Mouse (Mus musculus) hematopoietic stem cell, adult 5-6 weeks (primary cell): ENCODE data around the gene Magi3. TPM values are rescaled to one million over a fixed set of nuclear protein-coding genes. Genes with fewer than 3 reads are reported as not detected.
A peak's percentile ranks its signal among the peaks of the same experiment; 100 is the strongest.

Experiments used
- ATAC-seq, 2 experiments: fragments of 125-278 bp in 1 of 2; replicated peaks in 1 of 2; 2 replicates each; pipeline ENCODE4 v1.8.0; 2016 to 2017; ENCODE audit warnings: inconsistent platforms in 2 of 2, mild to moderate bottlenecking in 2 of 2, moderate number of reproducible peaks in 2 of 2, low read depth in 1 of 2, moderate TSS enrichment in 1 of 2; ENCODE audit not compliant: low FRiP score in 2 of 2, poor library complexity in 2 of 2, severe bottlenecking in 2 of 2, insufficient read depth in 1 of 2, low TSS enrichment in 1 of 2
- total RNA-seq: library from RNA; stranded (forward); fragments of 172-1452, 232-1000 nt; gene quantifications from 2 replicates; pipeline ENCODE4 v1.2.3, GENCODE M21; 2017

Gene Magi3
- 7.2 and 12.5 TPM in 2 replicates for total RNA-seq

DNA sequence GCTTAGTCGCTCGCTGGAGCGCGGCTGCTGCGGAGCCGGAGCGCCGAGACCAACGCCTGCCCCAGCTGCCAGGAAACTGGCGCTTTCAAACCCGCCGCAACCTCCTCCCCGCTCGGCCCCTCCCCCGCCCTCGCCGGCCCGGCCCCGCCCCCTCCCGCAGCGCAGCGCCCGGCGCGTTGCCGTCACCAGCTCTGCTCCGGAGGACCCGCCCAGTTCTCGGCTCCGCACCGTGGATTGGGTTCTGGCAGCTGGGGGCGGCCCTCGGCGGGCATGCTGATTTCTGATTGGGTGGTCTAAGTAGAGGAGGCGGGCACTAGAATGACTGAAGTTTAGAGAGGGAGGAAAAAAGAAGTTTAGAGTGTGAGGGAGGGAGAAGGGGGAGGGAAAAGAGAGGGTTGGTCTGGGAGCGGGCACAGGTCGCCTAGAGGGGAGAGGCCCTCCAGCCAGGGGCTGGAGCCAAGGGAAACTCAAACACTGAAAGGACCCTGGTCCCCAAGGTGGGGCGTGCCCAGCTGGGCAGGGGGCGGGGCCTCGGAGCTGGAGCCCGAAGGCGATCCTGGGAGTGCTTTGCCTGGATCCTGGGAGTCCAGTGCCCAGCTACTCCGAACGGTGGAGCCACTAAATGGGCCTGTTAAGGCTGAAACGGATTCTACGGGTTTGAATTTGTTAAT is at the start of gene Magi3:
TSS of gene Magi3 (minus strand) at position 80 of the 671 bp plus-strand sequence.
- ATAC-seq: peak; percentile 95 to 97

DNA sequence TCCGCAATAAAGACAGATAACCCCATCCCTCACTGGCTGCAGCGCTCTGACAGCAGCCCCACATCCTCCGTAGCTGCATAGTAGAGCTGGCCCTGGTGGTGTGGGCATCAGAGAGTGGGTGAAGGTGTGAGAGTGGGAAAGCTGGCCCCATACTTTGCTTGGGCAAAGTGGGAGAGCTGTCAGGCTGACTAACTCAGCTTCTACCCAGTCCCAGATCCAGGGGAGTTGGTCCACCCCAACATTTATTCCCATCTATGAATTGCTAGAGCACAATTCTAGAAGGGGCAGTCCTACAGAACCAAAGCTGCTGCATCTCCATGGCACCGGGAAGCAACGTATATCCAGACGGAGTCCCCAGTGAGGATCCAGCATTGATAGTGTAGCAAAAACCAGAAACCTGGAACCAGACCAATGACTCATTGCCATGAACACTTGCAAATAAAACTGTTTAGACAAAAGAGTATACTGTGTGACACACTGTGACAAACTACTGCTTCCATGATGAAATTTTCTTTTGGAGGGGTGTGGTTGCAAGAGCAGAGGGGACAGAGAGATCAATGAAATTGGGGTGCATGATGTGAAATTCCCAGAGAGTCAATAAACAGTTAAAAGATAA is 44.5 kb upstream of the Magi3 start:
- ATAC-seq: no peak

DNA sequence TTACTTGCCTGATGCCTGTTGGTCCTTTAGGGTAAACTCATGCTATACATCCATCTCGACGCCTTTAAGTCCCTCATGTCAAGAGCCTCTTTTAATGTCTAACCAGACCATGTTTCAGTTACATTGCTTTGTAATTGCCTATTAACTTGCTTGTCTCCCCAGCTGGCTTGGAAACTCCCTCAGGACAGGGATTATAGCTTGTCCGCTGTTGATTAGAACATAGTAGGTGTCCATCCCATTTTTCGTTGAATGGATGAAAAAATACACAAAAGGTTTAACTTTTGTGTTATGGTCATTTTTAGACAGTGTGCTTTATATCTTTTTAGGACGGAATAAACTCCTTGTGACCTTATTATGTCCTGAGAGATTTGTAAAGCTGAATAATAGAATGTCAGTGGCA is 40.0 kb upstream of the Magi3 start:
- ATAC-seq: no peak

GRCm38 (mm10) chr3:104259168-104259567 is 39.0 kb upstream of the Magi3 start:
- no peak for ATAC-seq

- ATAC-seq: no peak
Measured at GRCm38 (mm10) chr3:104257041-104257440, 36.9 kb upstream of the Magi3 start.

- ATAC-seq: no peak
Measured at GRCm38 (mm10) chr3:104253760-104254159, 33.6 kb upstream of the Magi3 start.

DNA sequence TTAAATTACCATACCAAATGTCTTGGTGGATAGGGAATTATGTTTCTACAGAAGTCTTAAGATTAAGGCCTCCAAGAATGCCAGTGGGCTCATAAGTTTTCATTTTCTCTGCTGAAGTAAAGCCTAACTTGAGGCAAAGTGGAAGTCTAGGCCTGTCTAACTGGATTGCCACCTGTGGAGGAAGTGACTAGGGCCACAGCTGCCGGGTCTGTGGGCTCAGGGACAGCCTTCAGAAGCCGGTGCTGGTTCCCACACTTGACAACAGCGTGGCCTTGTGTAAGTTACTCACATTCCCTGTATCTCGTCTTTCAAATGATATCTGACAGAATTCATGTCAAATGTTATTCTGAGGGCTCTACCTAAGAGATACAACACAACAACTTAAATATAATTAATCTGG is 27.7 kb upstream of the Magi3 start:
- ATAC-seq: peak; percentile 86 to 87

DNA sequence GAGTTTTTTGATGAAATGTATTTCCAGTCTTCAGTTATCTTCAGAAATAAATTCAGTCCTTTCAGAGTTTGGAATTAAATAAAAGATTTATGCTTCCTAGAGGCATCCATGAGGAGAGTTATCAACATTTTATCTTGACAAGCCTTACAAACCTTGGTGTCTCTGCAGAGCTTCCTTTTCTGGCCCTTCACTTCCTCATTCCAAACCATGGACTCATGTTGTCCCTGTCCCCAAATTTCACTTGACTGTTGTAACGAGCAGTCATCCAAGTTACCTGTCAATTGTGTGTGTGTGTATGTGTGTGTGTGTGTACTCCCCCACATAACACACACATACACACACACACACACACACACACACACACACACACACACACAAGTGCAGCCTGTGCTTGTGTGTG is 26.9 kb upstream of the Magi3 start:
- ATAC-seq: no peak; a peak in 1 of 4 replicates

GRCm38 (mm10) chr3:104244373-104244772 is 24.2 kb upstream of the Magi3 start:
- ATAC-seq: no peak

GRCm38 (mm10) chr3:104243972-104244371 is 23.8 kb upstream of the Magi3 start:
- no peak for ATAC-seq

DNA sequence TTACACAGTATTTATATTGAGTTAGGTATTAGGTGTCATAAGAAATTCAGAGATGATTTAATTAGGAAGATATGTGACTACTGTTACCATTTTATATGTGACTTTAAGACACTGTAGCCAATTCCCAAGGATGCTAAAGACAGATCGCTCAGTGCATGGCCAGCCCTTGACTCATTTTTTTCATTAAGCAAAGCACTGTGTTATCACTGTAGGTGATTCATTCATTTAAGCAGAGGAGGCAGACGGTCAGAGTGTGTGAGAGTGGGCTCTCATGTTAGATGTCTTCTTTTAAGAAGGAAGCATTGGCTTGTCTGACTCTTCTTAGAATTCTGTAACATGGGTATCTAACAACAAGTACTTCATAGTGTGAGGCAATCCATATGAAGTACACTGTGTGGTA is 19.6 kb upstream of the Magi3 start:
- no peak for ATAC-seq

GRCm38 (mm10) chr3:104239376-104239775 is 19.2 kb upstream of the Magi3 start:
- ATAC-seq: no peak

DNA sequence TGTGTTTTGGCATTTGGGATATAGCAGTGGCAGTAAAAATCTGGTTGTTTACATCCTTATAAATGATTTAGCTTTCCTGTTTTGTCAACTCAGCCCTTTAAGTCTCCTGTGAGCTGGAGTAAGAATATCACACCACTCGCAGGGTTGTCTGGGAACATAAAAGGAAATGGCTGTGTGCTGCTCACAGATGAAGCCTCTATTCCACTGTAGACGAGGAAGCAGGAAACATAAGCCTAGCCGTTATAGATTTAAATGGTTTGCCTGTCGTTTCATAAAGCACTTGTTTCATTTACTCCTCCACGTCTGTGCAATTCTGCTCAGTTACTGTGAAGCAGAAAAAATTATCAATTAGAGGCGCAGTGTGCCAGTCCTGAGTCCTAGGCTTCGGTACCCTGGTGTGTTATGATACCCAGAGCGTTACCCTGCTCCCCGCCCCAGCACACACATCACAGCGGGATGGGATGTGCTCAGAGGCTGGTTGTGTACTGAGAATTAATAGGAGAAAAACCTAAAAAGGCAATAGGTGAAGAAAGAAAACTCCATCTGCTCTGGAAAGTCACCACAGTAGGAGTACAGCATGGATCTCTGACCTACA is 17.8 kb upstream of the Magi3 start:
- no peak for ATAC-seq

DNA sequence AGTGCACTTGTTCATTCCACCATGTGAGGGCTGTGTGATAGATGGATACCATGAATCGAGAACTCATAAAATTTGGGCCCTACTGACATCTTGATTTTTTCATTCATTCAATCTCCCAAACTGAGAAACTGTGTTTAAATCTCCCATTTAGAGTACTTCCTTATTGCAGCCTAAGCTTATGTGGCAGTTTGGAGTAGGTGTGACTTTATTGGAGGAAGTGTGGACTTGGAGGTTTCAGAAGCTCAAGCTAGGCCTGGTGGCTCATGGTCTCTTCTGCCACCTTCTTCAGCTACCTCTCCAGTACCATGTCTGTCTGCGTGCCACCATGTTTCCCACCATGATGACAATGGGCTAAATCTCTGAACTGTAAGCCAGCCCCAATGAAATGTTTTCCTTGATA is 15.9 kb upstream of the Magi3 start:
- 0 out of 4 replicates have a peak, but pooled peaks of 1 of the 2 experiments have one; percentile 32 for ATAC-seq

- ATAC-seq: no peak
Measured at GRCm38 (mm10) chr3:104235099-104235498, 14.9 kb upstream of the Magi3 start.

DNA sequence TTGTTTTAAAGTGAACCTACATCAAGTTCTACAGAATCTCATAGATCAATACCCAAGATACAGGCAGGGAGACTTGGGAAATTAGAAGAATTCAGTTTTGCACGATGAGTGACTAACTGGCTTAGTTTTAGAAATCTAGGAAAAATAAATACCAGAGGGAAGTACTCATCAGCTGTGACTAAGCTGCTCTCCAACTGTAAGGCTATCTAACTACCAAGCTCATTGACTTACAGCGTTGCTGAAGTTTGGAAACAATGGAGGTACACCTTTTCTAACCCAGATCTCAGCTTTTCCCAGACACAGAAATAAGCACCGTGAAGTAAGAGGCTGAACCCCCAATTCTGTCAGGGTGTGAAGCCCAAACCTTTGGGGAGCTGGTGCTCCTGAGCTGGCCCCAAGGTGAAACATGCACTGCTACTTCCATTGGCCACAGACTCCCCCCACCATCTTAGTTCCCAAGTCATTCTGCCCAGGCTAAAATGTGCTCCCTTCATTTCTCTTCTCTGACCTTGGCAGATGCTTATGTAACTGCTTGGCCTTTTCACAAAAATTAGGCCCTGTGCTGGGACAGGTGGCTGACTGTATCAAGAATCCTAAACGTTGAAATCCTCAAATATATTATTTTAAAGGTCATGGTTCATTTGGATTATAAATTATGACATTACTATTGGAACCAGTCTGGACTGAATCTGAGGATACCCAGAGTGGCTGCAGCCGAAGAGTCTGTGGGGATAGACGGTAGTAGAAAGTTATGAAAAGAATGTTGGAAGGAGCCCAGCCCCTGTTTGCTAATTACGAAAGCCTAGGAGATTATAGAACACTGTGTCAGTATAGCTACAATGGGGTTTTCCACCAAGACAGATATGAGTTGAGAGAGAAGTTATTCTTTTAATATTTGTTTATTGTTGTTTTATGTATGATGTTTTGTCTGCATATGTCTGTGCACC is 13.5 kb upstream of the Magi3 start:
- ATAC-seq: no peak

DNA sequence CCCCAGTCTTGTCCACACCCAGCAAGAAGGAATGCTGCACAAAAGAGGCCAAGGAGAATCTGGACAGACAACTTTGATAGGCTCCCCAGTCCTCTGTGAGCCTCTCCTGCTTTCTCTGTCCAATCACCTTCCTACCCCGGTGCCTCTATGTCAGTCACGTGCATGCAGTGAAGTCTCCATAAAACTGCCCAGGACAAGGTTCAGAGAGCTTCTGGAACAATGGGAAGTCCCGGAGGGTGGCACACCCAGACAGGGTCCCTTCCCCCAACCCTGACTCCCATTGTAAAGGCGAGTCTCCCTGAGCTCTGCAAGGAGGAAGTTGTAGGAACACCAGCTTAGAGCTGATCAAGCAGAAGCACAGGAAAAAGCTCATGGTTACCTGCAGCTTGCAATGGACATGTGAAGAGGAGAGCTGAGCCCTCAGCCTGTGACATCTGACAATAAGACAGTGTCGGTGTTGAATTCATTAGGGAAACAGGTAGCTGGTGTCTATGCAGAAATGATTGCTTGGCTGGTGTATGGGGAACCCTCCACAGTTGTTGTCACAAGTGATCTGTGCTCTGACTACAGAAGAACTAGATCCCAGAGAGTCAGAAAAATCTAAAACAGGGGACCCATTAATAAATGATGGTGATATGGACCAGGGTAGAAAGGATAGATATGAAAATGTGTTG is 7.4 kb upstream of the Magi3 start:
- ATAC-seq: peak in 1 of 2 experiments; percentile 42; a peak in 3 of 4 replicates
